Mouse (Mus musculus) c-Kit-positive CD71-positive TER-119-negative erythroid progenitor cells, embryonic 14.5 days (primary cell): ENCODE results near the gene Nckap5l.
"Not testable (repeated sequence)": the region's sequence is repeated elsewhere in the genome, so short reads cannot be mapped to it uniquely, and the experiment has no call there.

Experiments used
- DNase-seq: peaks from one replicate; pipeline ENCODE4 v3.0.0-alpha.2; 2013; ENCODE audit warnings: low read depth

Gene Nckap5l

DNA sequence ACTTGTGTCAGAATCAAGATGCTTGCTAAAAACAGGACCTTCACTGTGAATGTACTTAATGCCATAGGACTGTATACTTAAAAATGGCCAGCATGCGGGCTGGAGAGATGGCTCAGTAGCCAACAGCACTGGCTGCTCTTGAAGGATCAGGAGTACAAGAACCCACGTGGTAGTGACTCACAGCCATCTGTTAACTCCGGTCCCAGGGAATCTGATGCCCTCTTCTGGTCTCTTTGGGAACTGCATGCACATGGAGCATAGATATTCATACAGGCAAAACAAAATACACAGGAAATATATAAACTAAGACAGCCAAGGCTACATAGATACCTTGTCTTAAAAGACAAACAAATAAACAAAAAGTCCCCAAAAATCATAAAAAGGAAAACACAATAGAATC, 11.5 kb upstream of the Nckap5l start:
- peak; percentile 70 for DNase-seq

- no peak for DNase-seq
Observed at GRCm38 (mm10) chr15:99463194-99463593, 5.6 kb upstream of the Nckap5l start.

DNA sequence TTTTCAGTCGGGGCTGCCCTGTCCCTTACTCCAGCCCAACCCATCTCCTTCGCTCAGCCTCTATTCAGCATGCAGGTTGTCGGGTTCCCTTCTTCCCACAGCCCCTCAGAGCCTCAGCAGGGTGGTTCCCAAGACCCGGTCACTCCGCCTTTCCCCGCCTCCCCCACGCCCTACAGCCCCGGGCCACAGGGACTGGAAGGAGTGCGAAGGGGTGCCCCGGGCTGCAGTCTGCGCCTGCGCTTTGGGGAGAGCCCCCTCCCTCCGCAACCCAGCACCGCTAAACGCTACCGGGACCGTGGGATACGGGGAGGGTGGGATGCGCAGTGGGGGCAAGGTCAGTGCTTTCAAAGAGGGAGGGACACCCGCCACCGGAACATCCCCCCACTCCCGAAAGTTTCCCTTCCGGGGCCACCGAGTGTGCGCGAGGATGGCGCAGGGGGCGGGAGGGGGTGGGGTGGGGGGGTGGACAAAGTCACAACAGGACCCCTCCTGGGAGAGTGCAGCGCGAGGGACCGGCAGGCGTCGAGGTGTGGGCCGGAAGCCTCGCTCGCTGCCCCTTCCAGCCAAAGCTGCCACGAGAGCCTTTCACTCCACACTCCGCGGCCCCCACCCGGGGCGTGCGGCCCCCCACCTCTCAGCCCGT, 464 bp downstream of the Nckap5l start:
- no peak for DNase-seq

GRCm38 (mm10) chr15:99456338-99456962, 1.1 kb downstream of the Nckap5l start:
- DNase-seq: no peak

DNA sequence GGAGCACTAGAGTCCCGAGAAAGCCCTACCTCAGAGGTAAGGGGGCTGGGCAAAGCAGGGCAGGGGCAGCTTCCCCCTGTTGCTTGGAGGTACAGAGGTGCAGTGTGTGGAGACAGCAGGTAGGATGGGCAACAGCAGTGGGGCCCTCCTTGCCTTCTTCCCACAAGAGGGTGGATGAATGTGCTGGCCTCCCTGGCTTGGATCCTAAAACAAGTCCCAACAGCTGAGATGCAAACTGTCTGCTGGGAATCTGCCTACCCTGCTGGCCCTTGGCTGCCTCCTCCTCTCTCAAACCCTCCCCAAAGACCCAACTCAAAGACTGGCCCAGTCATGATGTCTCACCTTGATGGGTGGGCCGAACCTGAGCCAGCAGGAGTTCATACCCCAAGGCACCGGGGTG, 2.1 kb downstream of the Nckap5l start:
- DNase-seq: no peak

DNA sequence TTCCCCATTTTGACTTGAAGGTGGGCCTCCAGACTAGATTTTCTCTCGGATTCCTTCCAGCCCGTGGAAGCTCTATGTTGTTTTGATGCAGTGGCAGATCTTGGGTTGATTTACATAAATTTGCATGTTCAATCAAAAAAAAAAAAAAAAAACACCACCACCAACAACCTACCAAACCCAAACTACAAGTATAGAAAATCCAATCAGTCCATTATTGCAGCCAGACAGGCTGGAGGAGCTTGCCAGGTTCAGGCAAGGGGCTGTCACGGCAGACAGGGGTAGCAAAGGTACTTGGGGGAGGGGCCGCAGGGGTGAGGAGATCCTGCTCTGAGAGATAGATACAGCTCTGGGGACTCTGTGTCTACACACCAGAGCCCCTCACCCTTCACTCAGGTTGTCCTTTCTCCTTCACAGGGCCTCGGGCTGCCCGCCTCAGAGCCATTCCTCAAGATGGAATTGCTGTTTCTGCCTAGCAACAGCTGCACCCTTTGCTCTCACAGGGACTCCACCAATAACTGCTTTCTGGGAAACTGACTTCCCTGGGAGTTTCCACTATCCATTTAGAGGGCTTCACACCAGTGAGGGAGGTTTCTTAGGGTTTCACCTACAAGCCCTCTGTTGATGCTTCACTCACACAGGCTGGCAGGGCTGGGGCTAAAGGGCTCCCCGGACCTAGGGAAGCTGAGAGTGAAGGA, 2.8 kb downstream of the Nckap5l start:
- no peak for DNase-seq

GRCm38 (mm10) chr15:99453153-99453900, 4.2 kb downstream of the Nckap5l start:
- DNase-seq: no peak

DNA sequence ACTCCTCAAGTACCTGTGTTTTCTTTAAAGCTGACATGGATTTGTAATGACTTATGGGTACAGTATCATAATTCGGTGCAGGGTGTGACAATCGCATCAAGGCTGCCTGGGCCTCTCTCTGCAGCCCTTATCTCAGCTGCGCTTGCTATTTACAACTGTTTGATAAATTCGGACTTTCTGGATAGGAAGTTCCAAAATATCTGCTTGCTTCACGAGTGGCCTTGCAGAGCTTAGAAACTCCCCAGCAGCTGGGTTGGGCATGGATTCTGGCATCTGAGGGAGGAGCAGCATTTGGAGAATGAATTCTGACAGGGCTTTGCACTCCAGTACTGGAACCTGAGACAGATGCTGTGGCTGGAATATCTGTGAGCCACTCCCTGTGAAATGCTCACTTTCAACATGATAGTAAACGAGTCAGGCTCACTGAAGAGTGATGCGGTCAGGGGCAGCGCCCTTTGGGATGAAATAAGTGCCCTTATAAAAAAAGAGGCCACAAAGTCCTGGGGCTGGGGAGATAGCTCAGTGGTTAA, 7.7 kb downstream of the Nckap5l start:
- no peak for DNase-seq

GRCm38 (mm10) chr15:99449131-99449750, 8.3 kb downstream of the Nckap5l start:
- no peak for DNase-seq

DNA sequence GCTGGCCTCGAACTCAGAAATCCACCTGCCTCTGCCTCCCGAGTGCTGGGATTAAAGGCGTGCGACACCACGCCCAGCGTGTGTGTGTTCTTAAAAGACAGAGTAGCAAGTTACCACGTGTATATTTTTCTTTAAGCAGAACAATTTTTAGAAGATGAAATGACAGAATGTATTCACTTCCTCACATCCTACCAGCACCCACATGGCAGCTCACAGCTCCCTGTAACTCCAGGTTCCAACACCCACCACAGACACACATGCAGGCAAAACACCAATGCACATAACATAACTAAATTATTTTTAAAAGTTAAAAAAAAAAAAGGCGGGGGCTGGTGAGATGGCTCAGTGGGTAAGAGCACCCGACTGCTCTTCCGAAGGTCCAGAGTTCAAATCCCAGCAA, 11.4 kb downstream of the Nckap5l start:
- DNase-seq: not testable (repeated sequence)

- no peak for DNase-seq
Observed at GRCm38 (mm10) chr15:99445567-99445966, 12.0 kb downstream of the Nckap5l start.

- DNase-seq: no peak
Observed at GRCm38 (mm10) chr15:99442358-99442757, 15.2 kb downstream of the Nckap5l start.

DNA sequence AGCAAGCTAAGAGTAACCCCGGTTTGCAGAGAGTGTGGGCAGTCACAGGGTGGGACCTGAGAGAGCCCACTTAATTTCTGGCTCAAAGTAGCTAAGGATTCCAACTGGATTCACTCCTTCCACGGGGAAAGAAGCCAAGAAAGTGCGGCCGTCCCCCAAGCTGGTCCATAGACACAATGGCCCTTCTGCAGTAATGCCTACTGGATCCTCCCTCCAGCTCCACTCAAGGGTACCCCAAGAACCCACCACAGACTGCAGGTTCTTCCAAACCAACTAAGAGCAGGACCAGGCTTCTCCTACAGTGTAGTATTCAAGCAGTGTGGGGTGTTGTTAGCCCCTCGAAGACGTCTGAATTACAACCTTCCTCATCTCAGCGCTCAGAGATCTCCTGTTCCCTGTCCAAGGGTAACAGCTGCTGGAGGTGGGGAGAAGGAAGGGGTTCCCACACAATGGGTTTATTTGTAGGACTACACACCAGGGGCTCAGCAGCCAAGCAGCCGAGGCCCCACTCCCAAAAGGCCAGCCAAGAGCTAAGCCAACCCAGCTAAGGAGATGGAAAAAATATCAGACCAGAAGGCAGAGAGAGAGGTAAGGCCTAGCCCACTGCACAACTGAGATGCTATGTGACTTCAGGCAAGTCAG, 16.6 kb downstream of the Nckap5l start:
- no peak for DNase-seq

GRCm38 (mm10) chr15:99440112-99440815, 17.3 kb downstream of the Nckap5l start:
- DNase-seq: no peak

- no peak for DNase-seq
Observed at GRCm38 (mm10) chr15:99438966-99439698, 18.4 kb downstream of the Nckap5l start.

DNA sequence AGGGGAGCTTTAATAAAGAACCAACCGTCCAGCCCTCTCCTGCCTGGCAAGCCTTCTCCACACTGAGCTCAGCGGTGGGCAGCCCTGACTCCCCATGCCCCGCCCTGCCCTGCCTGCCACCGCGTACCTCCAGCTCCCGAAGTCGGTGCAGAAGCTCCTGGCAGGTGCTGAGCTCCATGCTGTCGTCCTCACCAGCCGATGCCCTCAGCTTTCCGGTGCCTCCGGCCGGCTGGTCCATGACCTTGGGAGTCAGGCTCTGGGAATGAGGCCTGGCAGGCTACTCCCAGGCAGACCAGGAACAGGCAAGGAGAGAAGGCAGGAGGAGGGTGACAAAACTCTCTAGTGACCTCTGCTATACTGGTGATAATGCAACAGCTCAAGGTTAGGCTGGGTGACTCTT, 23.6 kb downstream of the Nckap5l start:
- DNase-seq: no peak

DNA sequence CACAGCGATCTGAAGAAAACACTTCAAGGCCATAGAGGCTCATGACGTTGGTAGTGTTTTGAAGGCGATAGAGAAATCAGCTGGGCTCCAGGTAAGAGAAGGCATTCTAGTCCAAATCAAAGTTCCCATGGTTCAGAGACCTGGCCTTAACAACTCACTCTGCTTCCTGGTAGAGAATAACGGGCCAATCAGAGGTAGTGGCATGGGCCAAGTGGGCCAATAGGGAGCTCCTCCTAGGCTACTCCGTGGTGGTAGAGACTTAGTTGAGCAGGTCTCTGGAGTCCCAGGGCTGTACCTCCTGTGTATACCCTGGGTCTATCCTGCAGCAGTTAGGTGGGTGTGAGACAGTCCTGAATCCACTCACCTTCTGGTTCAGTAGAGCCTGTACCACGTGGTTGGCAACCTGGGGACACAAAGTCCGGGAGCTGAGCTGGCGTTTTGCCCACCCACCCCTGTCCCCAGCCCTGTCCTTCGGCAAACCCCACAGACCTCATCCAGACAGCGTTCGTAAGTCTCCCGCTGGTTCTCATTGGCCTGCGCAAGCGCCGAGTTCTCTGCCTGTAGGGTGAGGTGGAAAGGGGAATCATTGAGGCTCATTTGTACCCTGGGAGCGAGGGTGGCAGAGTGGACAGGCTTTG, 24.3 kb downstream of the Nckap5l start:
- DNase-seq: no peak

DNA sequence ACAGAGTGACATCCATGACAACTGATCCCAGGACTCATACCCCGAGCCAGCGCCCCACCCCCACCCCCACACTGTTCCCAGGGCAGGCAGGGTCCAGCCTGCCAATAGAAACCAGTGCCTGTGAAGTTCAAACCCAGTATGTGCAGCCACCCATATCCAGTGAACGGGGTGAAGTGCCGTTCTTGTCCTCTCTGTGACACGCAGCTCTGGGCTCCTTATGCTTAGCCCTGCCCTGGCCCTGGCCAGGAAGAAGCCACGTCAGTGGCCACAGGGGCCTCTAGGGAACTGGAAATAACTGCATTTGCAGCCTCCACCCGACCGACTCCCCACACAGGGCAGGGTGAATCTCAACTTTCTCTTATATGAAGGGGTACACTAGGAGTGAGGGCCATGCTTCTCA, 25.6 kb downstream of the Nckap5l start:
- no peak for DNase-seq

DNA sequence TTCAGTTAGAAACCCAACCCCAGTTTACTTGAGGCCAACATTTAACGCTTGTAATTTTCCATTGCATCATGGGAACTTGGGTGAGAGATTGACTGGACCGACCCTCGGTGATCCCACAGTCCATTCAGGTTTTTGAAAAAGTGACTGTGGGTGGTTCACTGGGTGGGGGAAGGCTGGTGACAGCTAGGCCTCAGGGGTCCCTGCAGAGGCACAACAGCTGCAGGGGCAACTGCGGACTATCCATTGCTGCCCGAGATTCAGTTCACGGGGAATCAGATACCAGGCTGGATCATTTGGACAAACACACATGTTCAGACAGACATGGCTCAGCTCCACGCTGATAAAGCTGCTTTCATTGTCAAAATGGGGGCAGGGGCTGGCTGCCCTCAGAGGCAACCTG, 26.0 kb downstream of the Nckap5l start:
- DNase-seq: no peak

DNA sequence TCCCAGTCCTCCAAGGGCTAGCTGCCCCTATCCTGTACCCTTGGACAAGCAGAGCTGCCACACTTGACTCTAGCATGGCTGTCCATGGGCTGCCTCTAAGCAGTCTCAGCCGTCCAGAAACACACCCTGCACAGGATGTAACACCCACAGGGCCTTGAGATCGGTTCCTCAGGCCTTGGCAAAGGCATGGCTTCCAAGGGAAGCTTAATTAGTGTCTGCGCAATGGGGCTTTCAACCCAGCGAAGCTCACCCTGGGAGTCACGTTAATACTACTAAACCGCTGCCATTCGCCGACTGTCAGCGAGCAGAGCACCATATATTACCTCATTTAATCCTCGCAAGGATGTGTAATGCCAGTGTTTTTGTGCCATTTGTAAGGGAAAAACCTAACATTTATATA, 26.5 kb downstream of the Nckap5l start:
- no peak for DNase-seq
